Mouse (Mus musculus): ENCODE data around the gene 2900011O08Rik.

2900011O08Rik gene

GRCm38 (mm10) chr16:14137976-14138561 lies 151.7 kb downstream of the 2900011O08Rik start:
- no peak for DNase-seq (ENCODE audit: low read depth)

GRCm38 (mm10) chr16:14139106-14139505 lies 152.7 kb downstream of the 2900011O08Rik start:
- no peak for DNase-seq (ENCODE audit: low read depth)

- DNase-seq (ENCODE audit: low read depth), result no peak
Measured at GRCm38 (mm10) chr16:14143298-14143697, 156.9 kb downstream of the 2900011O08Rik start.

- no peak for DNase-seq (ENCODE audit: low read depth)
Measured at GRCm38 (mm10) chr16:14147712-14148111, 161.3 kb downstream of the 2900011O08Rik start.

Measured in c-Kit-positive CD71-negative TER-119-negative erythroid progenitor cells, embryonic 14.5 days (primary cell).